Mouse (Mus musculus) heart, adult 2 months (tissue): ENCODE data around the gene Ifit1bl2. TPM values are rescaled to one million over a fixed set of nuclear protein-coding genes. Genes with fewer than 3 reads are reported as not detected.
"Not testable (repeated sequence)": the region's sequence is repeated elsewhere in the genome, so short reads cannot be mapped to it uniquely, and the experiment has no call there.

Experiments used
- DNase-seq, 2 experiments: peaks; one replicate each; pipeline ENCODE4 v3.0.0; 2021
- H3K27ac ChIP-seq: fragments of 200-600 bp; 2 replicates; pipeline ENCODE4 v1.8.1; 2022
- H3K27me3 ChIP-seq: fragments of 200-500 bp; 2 replicates; pipeline ENCODE4 v1.6.1; 2012; ENCODE audit warnings: mild to moderate bottlenecking, low read length, inconsistent platforms, mixed read lengths; ENCODE audit not compliant: control insufficient read depth, insufficient read depth
- H3K36me3 ChIP-seq: fragments of 200-500 bp; 2 replicates; pipeline ENCODE4 v1.6.1; 2012; ENCODE audit warnings: low read length, inconsistent platforms; ENCODE audit not compliant: control insufficient read depth, insufficient read depth
- H3K4me1 ChIP-seq: fragments of 200-500 bp; 2 replicates; pipeline ENCODE4 v1.6.1; 2011; ENCODE audit warnings: low read length; ENCODE audit not compliant: control insufficient read depth, insufficient read depth
- H3K4me3 ChIP-seq: fragments of 200-600 bp; 2 replicates; pipeline ENCODE4 v1.8.1; 2022
- H3K79me2 ChIP-seq: fragments of 200-500 bp; replicated peaks from 2 replicates; pipeline ENCODE4 v1.6.1; 2012; ENCODE audit warnings: mild to moderate bottlenecking, inconsistent platforms, low read length, moderate library complexity, mixed read lengths; ENCODE audit not compliant: control insufficient read depth, insufficient read depth
- H3K9ac ChIP-seq: fragments of 200-500 bp; 2 replicates; pipeline ENCODE4 v1.6.1; 2012; ENCODE audit warnings: low read depth, mild to moderate bottlenecking, control low read depth, inconsistent platforms, low read length, mixed read lengths
- CTCF ChIP-seq: fragments of 200-600 bp; IDR thresholded peaks from 2 replicates; pipeline ENCODE4 v1.8.1; 2022; ENCODE audit warnings: antibody characterized with exemption, mild to moderate bottlenecking, moderate library complexity
- EP300 ChIP-seq: fragments of 200-500 bp; IDR thresholded peaks from 2 replicates; pipeline ENCODE4 v1.6.1; 2011; ENCODE audit warnings: low read depth, low read length, control low read depth; ENCODE audit not compliant: insufficient read depth
- POLR2A ChIP-seq: fragments of 200-500 bp; IDR thresholded peaks from 2 replicates; pipeline ENCODE4 v1.6.1; 2011; ENCODE audit warnings: mild to moderate bottlenecking, low read depth, low read length, control low read depth; ENCODE audit not compliant: insufficient read depth
- WGBS: fragments of 180-500 bp; shearing (Covaris S2); methylation state at CpG from one replicate; pipeline ENCODE4 v1.1.7; 2018; 5-methylcytosine and 5-hydroxymethylcytosine counted together
- intact Hi-C: fragments of 180-260 bp; cut with DNase I; formaldehyde crosslinking; loops from one replicate; pipeline ENCODE4 v1.15.1; 2025
- polyA plus RNA-seq: library from polyadenylated mRNA; depleted of rRNA; stranded (reverse); fragments of >200 nt; gene quantifications from 2 replicates; pipeline ENCODE4 v1.2.3, GENCODE M21; 2012
- total RNA-seq, 2 experiments: library from RNA; stranded (reverse); gene quantifications; 2 replicates each; pipeline ENCODE4 v1.2.3; 2021

The Ifit1bl2 gene
- total and polyA plus RNA-seq, 3 experiments, result 1.0 to 2.0 (median 1.6) TPM

DNA sequence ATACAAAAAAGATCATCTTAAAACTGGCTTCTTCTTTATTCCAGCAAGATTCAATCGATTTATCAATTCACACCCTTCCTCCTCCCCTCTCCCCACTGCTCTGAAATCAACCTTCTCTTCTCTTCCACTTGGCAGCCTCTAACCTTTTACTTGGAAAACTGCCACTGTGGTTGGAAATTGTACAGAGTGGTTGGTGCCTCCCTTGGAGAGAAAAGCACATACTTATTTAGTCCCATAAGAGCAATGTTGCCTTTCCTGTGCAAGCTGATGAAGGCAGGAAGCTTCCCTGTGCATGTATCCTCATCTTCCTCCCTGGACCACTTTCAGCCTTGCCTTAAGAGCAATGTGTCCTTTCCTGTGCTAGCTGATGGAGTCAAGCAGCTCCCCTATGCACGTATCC, 42.2 kb downstream of the Ifit1bl2 start:
- H3K36me3 ChIP-seq, result no peaks in the 10 kb centered on the region
- TF ChIP-seq POLR2A (no peak), CTCF (no peak), EP300 (no peak)
- H3K4me3 ChIP-seq, result no peak overlapping the region
- H3K27ac ChIP-seq, result no peak overlapping the region
- DNase-seq, result peak; percentile 34 to 57
- intact Hi-C loops, result no loop called here
- peaks cover 4% of the 10 kb centered on the region for H3K4me1 ChIP-seq
- WGBS, result 32% methylated on average over 2 of the region's 2 CpGs
- H3K79me2 ChIP-seq, result no peaks in the 10 kb centered on the region
- H3K27me3 ChIP-seq, result no peaks in the 10 kb centered on the region; the same call in 1 of the 2 replicates
- no peak overlapping the region for H3K9ac ChIP-seq

DNA sequence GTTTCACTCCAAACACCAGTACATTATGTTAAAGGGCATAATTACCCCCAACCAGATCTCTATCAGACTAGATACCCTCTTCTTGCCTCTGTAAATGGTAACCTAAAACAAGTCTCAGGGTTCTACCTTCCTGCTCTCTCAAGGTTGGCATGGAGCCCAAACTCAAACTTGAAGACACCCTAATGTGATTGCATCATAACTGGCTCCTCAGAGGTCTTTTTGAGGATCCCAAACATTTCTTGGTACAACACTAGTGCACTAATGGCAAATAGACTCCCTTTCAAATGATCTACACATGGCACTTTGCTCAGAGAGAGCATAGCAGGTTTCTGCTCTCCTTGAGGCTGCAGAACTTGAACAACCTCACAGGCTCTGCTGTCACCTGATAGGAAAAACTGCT, 43.7 kb downstream of the Ifit1bl2 start:
- TF ChIP-seq CTCF (no peak), EP300 (no peak), POLR2A (no peak)
- Histone ChIP-seq H3K27ac (no peak overlapping the region), H3K79me2 (no peaks in the 10 kb centered on the region), H3K27me3 (no peaks in the 10 kb centered on the region; the same call in 1 of the 2 replicates), H3K4me1 (peaks cover 2% of the 10 kb centered on the region), H3K36me3 (no peaks in the 10 kb centered on the region), H3K9ac (no peak overlapping the region), H3K4me3 (no peak overlapping the region)
- no peak for DNase-seq
- intact Hi-C loops, result no loop called here

DNA sequence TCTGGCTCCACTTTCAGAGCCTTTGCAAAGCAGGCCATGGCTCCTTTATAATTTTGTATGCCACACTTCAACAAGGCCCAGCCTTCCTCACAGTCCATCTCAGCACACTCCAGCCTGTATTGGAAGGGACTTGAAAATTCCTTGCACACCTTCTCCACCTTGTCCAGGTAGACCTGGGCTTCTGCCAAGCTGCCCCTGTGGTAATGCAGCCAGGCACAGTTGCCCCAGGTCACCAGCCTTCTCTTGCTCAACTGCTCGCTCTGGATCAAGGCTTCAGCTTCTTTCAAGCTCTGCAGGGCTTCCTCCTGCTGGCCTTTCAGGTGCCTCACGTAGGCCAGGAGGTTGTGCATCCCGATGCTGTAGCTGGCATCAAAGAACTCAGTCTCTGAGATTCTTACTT, 46.0 kb downstream of the Ifit1bl2 start:
- H3K27me3 ChIP-seq, H3K27ac ChIP-seq, H3K4me1 ChIP-seq, intact Hi-C loops, DNase-seq, H3K79me2 ChIP-seq, H3K9ac ChIP-seq, H3K4me3 ChIP-seq, H3K36me3 ChIP-seq: not testable (repeated sequence)
- WGBS, result 87% methylated on average over 3 of the region's 3 CpGs

DNA sequence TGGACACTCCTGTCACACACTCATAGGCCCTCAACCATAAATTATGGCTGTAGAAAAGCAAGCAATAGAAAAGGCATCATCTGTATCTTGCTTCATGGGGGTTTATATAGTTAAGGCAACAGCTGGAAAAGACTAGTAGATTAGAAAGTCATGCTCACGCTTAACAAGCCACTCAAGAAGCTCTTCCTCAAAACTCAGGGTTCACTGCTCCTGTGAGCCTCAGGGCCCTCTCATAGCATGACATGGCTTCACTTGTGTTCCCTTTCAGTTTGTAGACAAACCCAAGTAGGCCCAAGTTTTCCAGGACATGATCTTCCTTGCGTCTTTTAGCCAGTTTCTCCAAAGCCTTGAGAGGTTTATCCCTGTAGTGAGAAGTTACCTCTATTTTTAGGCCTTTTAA, 47.1 kb downstream of the Ifit1bl2 start:
- Histone ChIP-seq H3K4me1 (peaks cover 2% of the 10 kb centered on the region), H3K36me3 (peaks cover 2% of the 10 kb centered on the region), H3K4me3 (no peak overlapping the region), H3K27me3 (no peaks in the 10 kb centered on the region; the same call in 1 of the 2 replicates), H3K79me2 (no peaks in the 10 kb centered on the region), H3K27ac (no peak overlapping the region), H3K9ac (no peak overlapping the region)
- intact Hi-C loops, result no loop called here
- no peak for DNase-seq
- TF ChIP-seq EP300 (no peak), POLR2A (no peak), CTCF (no peak)
- 92% methylated on average over 2 of the region's 2 CpGs for WGBS

DNA sequence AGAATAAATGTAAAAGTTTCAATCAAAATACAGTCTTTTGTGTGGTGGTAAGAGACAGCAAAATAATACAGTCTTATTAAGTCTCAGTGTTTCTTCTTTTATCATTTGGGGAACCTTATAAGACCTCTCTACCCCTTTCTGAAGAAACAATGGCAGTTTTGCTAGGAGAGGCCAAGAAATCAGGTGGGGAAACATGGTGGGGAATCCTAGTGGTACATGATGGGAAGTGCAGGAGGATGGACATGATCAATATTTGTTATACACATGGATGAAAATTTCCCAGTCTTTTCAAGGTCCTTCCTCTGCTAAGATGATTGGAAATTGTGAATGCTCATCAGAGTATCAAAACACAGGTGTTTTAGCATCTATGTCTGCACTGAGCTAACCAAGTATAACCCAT, 51.6 kb downstream of the Ifit1bl2 start:
- Histone ChIP-seq H3K27ac (no peak overlapping the region), H3K27me3 (no peaks in the 10 kb centered on the region), H3K4me1 (peaks cover 6% of the 10 kb centered on the region), H3K9ac (no peak overlapping the region), H3K4me3 (no peak overlapping the region), H3K36me3 (peaks cover 3% of the 10 kb centered on the region), H3K79me2 (no peaks in the 10 kb centered on the region)
- TF ChIP-seq POLR2A (no peak), CTCF (peak; percentile 52)
- DNase-seq, result no peak
- intact Hi-C loops, result loop anchor here (2.0 to 5.0 kb wide), 2 partner anchors 18 to 48 kb away; partner anchors contain the start of gene Ifit3b

DNA sequence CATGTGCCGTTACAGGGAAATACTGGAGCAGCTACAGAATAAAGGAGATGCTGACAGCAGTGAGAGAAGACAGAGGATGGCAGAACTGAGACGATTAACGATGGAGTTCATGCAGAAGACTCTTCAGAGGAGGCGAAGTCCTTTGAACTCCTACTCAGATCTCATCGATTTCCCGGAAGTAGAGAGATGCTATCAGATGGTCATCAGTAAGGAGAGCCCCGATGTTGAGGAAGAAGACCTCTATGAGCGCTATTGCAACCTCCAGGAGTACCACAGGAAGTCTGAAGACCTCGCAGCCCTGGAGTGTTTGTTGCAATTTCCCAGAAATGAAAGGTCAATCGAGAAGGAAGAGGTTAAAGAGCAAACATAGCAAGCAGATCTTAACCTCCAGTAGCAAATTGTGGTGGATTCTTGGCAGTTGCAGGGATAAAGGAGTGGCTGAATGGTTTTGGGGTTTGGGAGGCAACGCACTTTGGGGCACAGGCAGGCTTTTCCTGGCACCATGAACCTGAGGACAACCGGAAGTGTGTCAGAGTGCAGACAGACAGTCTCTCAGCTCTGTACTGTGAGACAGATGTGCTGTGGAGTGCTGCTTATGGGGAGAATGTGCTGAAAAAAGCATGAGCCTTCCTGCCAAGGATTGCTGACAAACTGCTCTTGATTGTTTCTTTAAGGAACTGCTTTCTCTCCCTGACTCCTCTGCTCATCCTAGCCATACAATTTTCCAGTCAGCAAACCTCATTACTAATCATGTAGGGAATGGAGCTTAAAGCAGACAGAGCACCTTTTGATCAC, 52.4 kb downstream of the Ifit1bl2 start:
- not testable (repeated sequence) for H3K9ac ChIP-seq, H3K4me3 ChIP-seq, H3K79me2 ChIP-seq, H3K27me3 ChIP-seq, H3K27ac ChIP-seq, H3K36me3 ChIP-seq, H3K4me1 ChIP-seq
- 62% methylated on average over 7 of the region's 12 CpGs for WGBS
- intact Hi-C loops, result loop anchor here (2.0 to 5.0 kb wide), 2 partner anchors 19 to 49 kb away; partner anchors contain the start of gene Ifit3b
- peak in 1 of 2 experiments; percentile 15 for DNase-seq
